Mouse (Mus musculus): Measurements from ENCODE around the gene Coq8a.

Coq8a gene

DNA sequence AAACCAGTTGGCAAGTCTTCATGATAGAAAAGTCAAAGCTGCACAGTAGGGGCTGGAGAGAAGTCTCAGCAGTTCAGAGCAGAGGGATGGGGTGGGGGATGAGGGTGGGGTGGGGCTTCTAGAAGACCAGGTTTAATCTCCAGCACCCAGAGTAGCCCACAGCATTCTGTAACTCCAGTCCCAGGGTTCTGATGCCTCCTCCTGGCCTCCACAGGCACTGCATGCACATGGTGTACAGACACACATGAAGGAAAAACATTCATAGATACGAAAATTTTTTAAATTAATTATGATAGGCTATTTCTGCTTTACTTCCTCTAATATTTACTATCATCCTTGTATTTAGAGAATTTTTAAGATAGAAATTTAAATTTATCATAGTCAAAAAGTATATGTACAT is 82.9 kb downstream of the Coq8a start:
- no peak for DNase-seq (ENCODE audit: low spot score in 2 of 2)

Measured in frontal cortex, postnatal 14 days (tissue).